Mouse (Mus musculus) midbrain, embryonic 16.5 days (tissue): ENCODE measurements around the gene Bex6. TPM values are rescaled to one million over a fixed set of nuclear protein-coding genes. Genes with fewer than 3 reads are reported as not detected.

Experiments used
- ATAC-seq: fragments of 200-750 bp; cut with Nextera tagmentation; 2 replicates; pipeline ENCODE4 v1.8.0; 2017; ENCODE audit warnings: moderate TSS enrichment
- H3K27ac ChIP-seq: fragments of 300-500 bp; sonication (generic); 2 replicates; pipeline ENCODE4 v1.5.1; 2014; ENCODE audit warnings: mild to moderate bottlenecking, low read length, mixed read lengths
- H3K27me3 ChIP-seq: fragments of 300-500 bp; sonication (generic); 2 replicates; pipeline ENCODE4 v1.6.1; 2014; ENCODE audit warnings: low read depth, low read length, mixed read lengths; ENCODE audit not compliant: control insufficient read depth, insufficient read depth
- H3K36me3 ChIP-seq: fragments of 300-500 bp; sonication (generic); 2 replicates; pipeline ENCODE4 v1.6.1; 2014; ENCODE audit warnings: mild to moderate bottlenecking, low read length, moderate library complexity, mixed read lengths; ENCODE audit not compliant: control insufficient read depth, insufficient read depth
- H3K4me1 ChIP-seq: fragments of 300-500 bp; sonication (generic); 2 replicates; pipeline ENCODE4 v1.6.1; 2014; ENCODE audit warnings: mild to moderate bottlenecking, low read length, mixed read lengths; ENCODE audit not compliant: control insufficient read depth, insufficient read depth
- H3K4me2 ChIP-seq: fragments of 300-500 bp; sonication (generic); 2 replicates; pipeline ENCODE4 v1.6.1; 2014; ENCODE audit warnings: mild to moderate bottlenecking, low read length, mixed read lengths
- H3K4me3 ChIP-seq: fragments of 300-500 bp; sonication (generic); 2 replicates; pipeline ENCODE4 v1.5.1; 2014; ENCODE audit warnings: low read depth, mild to moderate bottlenecking, low read length, moderate library complexity, mixed read lengths
- H3K9ac ChIP-seq: fragments of 300-500 bp; sonication (generic); 2 replicates; pipeline ENCODE4 v1.6.1; 2014; ENCODE audit warnings: low read depth, low read length, mixed read lengths
- H3K9me3 ChIP-seq: fragments of 300-500 bp; sonication (generic); replicated peaks from 2 replicates; pipeline ENCODE4 v1.6.1; 2014; ENCODE audit warnings: mild to moderate bottlenecking, low read length, mixed read lengths; ENCODE audit not compliant: control insufficient read depth, poor library complexity, severe bottlenecking
- WGBS: fragments of 180-500 bp; shearing (Covaris S2); extraction: QIAGEN DNeasy Blood & Tissue Kit; methylation state at CpG from one replicate; pipeline ENCODE4 v1.1.7; 2014; 5-methylcytosine and 5-hydroxymethylcytosine counted together
- polyA plus RNA-seq: library from polyadenylated mRNA; unstranded; fragments of >200 nt; fragmentation: Nextera tagmentation; extraction: Ambion mirVana; gene quantifications from 2 replicates; pipeline ENCODE4 v1.2.1, GENCODE M21; 2015

The Bex6 gene
- polyA plus RNA-seq, 1 experiment from 2014 or later = not detected

DNA sequence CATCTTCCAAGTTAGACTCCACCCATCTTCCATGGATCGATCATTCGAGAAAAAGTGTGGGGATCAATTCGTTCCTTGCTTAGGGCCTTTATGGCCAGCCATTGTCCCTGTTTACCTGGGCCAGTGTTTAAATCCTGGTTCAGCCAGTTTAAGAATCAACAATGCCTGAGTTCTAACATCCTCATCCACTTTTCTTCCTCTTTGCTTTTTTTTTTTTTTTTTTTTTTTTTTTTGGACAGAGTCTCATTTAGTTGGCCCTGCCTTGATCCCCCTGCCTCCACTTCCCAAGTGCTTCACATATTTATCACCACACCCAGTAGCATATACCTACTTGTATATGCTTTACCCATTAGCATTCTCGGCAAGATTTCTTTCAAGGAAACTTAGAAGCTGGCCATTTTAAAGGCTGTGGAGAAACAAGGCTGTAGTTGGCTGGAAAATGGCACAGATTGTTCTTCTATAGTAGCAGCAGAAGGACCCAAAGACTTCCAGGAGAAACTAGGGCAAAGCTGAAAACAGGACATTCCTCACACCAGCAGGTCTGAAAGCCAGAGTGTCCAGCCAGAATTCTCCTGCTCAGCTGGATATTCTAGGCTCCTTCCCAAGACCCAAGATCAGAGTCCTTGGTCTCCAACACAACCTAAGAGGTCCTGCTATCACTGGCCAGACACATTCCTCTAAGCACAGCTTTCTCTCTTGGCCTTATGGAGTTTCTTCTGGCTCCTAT is 11.6 kb upstream of the Bex6 start:
- Histone ChIP-seq H3K36me3 (no peaks in the 10 kb centered on the region), H3K27me3 (peaks cover 4% of the 10 kb centered on the region; the same call in 1 of the 2 replicates), H3K27ac (no peak overlapping the region), H3K9me3 (no peaks in the 10 kb centered on the region), H3K4me1 (peaks cover 4% of the 10 kb centered on the region; the same call in 1 of the 2 replicates), H3K9ac (no peak overlapping the region), H3K4me3 (no peak overlapping the region), H3K4me2 (no peak overlapping the region)
- no peak for ATAC-seq
- WGBS = 91% methylated on average over 4 of the region's 4 CpGs

DNA sequence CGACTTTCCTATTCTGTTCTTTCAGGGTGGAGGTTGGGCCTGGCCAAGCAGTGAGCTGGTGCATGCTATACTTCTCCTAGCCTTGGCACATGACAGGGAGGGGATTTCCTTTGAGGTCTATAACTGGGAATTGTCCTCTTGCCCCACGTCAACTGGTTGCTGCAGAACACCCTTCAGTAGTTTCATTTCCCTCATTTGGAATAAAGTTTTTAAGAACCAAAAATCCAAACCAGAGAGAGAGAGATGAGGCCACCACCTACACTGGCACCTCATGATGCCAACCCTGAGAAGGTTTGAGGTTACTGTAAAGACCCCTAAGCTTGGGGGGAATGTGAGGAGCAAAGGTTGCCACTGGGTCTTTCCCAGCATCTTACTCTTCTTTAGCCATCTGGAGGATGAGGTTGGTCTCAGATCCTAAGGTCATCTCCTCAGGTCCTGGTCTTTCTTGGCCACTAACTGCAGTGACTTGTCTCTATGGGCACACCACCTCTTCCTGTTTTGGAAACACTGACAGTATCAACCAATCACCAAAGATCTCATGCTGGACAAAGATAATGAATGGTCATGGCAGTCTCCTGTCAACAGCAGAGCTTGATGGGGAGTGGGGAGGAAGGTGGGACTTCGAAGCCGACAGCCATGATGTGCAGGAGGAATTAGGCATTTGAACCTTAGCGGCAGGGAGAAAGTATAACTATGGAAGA is 8.4 kb upstream of the Bex6 start:
- Histone ChIP-seq H3K4me3 (no peak overlapping the region), H3K4me2 (no peak overlapping the region), H3K9ac (no peak overlapping the region), H3K4me1 (no peaks in the 10 kb centered on the region), H3K9me3 (no peaks in the 10 kb centered on the region), H3K36me3 (no peaks in the 10 kb centered on the region), H3K27ac (no peak overlapping the region), H3K27me3 (no peaks in the 10 kb centered on the region)
- 90% methylated on average over 5 of the region's 5 CpGs for WGBS
- ATAC-seq = no peak

DNA sequence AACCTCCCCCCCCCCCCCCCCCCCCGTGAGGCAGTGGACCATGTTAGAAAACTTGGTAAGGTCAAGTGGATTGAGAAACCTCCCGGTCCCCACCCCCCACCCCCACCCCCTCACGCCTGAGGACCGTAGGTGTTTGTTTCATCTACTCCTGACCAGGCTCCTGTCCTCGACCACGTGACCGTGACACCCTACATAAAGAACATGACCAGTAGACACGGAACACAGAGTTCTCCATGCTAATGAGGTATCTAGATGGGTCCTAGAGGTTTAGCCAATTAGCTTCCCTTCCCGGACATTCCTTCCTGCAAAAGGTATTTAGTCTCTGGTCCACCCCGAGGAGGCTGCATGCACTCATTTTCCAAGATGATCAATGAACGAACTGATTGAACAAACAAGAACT is 6.2 kb upstream of the Bex6 start:
- Histone ChIP-seq H3K9ac (no peak overlapping the region), H3K27ac (no peak overlapping the region), H3K9me3 (no peaks in the 10 kb centered on the region), H3K36me3 (no peaks in the 10 kb centered on the region), H3K4me3 (no peak overlapping the region), H3K4me2 (no peak overlapping the region), H3K27me3 (no peaks in the 10 kb centered on the region), H3K4me1 (no peaks in the 10 kb centered on the region)
- ATAC-seq = no peak
- WGBS = 66% methylated on average over 10 of the region's 11 CpGs

DNA sequence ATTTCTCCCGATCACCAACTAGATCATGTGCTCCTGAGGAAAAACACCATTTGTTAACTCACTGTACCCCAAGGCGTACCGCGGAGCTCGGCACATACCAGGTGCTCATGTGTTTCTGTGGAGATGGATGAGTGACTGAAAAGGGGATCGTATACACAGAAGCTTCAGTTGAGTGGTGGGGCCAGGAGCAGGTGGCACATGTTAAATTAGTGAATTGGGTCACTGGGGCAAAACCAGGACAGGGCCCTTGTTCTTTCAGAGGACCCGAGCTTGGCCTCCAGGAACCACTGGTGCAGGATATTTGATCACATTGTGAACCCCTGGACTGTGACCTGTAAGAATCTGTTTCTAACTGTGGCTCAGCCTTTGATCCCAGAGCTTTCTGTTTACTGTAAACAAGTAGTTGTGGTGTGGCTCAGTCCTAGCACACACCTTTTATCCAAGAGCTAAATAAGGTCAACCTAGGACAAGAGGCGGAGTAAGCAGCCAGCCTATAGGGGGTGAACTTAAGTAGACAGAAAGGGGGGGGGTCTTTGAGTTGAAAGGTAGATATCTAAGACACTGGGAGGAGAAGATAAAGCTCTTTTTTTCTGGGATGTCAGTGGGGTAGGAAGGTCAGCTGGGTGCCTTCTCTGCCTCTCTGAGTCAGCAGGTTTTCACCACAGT is 5.2 kb upstream of the Bex6 start:
- H3K27me3 ChIP-seq = no peaks in the 10 kb centered on the region
- H3K27ac ChIP-seq = no peak overlapping the region
- no peak overlapping the region for H3K9ac ChIP-seq
- no peaks in the 10 kb centered on the region for H3K4me1 ChIP-seq
- H3K4me3 ChIP-seq = no peak overlapping the region
- no peak overlapping the region for H3K4me2 ChIP-seq
- no peaks in the 10 kb centered on the region for H3K36me3 ChIP-seq
- no peaks in the 10 kb centered on the region for H3K9me3 ChIP-seq
- no peak for ATAC-seq
- 84% methylated on average over 8 of the region's 8 CpGs for WGBS

DNA sequence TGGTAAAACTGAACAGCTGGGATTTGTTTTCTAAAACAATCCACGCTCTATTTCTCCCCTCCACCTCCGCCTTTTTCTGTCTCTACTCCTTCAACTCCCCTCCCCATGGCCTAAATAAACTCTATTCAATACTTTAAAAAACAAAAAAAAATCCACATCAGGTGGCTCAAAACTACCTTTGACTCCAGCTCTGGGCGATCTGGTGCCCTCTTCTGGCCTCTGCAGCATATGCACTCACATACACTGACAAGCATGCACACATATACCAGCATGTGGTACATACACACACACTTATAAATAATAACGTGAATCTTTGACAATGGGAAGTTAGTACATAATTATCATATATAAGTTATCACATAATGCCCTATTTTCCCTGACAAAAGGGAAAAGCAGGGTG is 4.6 kb upstream of the Bex6 start:
- ATAC-seq = no peak
- Histone ChIP-seq H3K4me3 (no peak overlapping the region), H3K9me3 (no peaks in the 10 kb centered on the region), H3K27me3 (no peaks in the 10 kb centered on the region), H3K9ac (no peak overlapping the region), H3K36me3 (no peaks in the 10 kb centered on the region), H3K27ac (no peak overlapping the region), H3K4me2 (no peak overlapping the region), H3K4me1 (no peaks in the 10 kb centered on the region)
- WGBS = 92% methylated on average over 4 of the region's 4 CpGs

DNA sequence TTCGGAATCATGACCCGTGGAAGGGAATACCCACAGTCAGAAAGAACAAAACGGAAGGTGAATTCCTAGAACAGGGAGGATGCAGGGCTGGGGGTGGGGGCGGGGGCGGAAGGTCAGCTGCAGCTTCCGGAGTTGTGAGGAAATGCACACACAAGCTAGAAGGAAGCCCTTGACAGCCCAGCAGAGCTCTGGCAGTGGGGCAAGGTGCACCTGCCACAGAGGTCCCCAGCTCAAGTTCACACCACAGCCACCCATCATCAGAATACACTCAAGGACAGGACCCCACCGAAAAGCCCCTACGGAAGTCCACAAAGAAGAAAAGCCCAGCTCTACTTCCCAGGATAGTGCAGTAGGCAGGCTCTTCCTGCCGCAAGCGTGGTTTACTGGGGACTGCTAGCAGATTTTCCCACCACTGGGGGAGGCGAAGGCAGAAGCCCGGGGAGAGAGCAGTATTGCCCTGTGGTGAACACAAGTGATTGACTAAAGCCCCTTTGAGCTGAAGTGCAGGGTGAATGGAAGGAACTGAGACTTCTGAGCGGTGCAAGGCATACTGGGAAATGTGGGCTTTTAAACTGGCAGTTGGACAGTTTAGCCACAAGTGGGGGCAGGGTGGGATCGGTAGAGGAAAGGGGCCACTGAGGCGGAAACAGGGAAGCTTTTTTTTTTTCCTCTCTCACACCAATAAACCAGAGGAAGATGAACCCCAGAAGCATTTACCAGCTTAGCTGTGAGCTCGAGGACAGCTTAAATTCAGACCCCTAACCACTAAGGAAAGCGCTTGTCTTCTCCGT is 2.5 kb upstream of the Bex6 start:
- no peak for ATAC-seq
- H3K4me3 ChIP-seq = no peak overlapping the region
- H3K27ac ChIP-seq = no peak overlapping the region
- no peaks in the 10 kb centered on the region for H3K36me3 ChIP-seq
- no peaks in the 10 kb centered on the region for H3K4me1 ChIP-seq
- no peak overlapping the region for H3K9ac ChIP-seq
- no peak overlapping the region for H3K4me2 ChIP-seq
- no peaks in the 10 kb centered on the region for H3K9me3 ChIP-seq
- WGBS = 53% methylated on average over 18 of the region's 18 CpGs
- no peaks in the 10 kb centered on the region for H3K27me3 ChIP-seq

DNA sequence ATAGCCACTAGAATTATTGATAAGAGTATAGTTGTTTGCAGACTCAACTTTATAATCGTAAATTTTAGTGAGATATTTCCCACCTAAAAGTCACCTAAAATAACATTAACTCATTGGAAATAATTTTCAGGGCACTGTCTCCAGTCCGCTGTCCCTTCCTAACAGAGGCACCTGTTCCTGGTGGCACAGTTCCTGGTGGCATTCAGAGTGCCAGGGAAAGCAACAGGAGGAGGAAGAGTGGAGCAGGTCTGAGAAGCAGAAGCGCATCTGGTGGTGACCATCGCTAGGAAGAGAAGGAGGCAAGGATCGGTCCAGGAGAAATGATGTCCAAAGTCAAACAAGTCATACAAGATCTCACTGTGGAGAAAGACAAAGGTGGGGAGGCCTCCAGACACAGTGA is 6.4 kb downstream of the Bex6 start:
- H3K9me3 ChIP-seq = no peaks in the 10 kb centered on the region
- no peaks in the 10 kb centered on the region for H3K27me3 ChIP-seq
- no peak overlapping the region for H3K4me2 ChIP-seq
- 96% methylated on average over 5 of the region's 5 CpGs for WGBS
- ATAC-seq = no peak
- no peaks in the 10 kb centered on the region for H3K36me3 ChIP-seq
- no peaks in the 10 kb centered on the region for H3K4me1 ChIP-seq
- H3K4me3 ChIP-seq = no peak overlapping the region
- no peak overlapping the region for H3K27ac ChIP-seq
- H3K9ac ChIP-seq = no peak overlapping the region

DNA sequence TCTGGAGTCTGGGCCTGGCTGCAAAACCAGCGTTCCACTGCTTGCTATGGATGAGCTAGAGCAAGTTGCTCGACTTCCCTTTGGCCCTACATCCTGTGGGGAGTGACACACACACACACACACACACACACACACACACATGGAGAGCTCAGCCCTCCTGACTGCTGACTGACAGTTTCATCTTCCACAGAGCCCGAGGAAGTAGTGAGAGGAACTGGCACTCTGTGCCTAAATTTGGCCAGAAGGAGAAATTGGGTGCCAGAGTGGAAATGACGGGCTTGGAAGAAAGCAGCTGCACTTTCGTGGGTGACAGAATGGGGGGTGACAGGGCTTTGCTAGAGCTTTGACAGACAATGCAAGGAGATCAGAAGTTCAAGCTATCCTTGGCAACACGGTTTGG is 9.5 kb downstream of the Bex6 start:
- Histone ChIP-seq H3K27me3 (no peaks in the 10 kb centered on the region), H3K27ac (no peak overlapping the region), H3K9me3 (no peaks in the 10 kb centered on the region), H3K36me3 (no peaks in the 10 kb centered on the region), H3K4me3 (no peak overlapping the region), H3K4me2 (no peak overlapping the region), H3K4me1 (no peaks in the 10 kb centered on the region), H3K9ac (no peak overlapping the region)
- WGBS = 71% methylated on average over 6 of the region's 6 CpGs
- no peak for ATAC-seq
